Mouse (Mus musculus) limb, embryonic 14.5 days (tissue): ENCODE measurements around the gene Crybb1. TPM values are rescaled to one million over a fixed set of nuclear protein-coding genes. Genes with fewer than 3 reads are reported as not detected.

Experiments used
- ATAC-seq: fragments of 200-750 bp; cut with Nextera tagmentation; 2 replicates; pipeline ENCODE4 v1.8.0; 2017; ENCODE audit warnings: low read depth, moderate number of reproducible peaks, moderate TSS enrichment; ENCODE audit not compliant: low FRiP score
- DNase-seq: peaks from one replicate; pipeline ENCODE4 v3.0.0-alpha.2; 2015; ENCODE audit warnings: low spot score
- H3K27ac ChIP-seq: fragments of 300-500 bp; sonication (generic); replicated peaks from 2 replicates; pipeline ENCODE4 v1.5.1; 2014; ENCODE audit warnings: low read depth, mild to moderate bottlenecking, low read length, moderate library complexity, mixed read lengths
- H3K27me3 ChIP-seq: fragments of 300-500 bp; sonication (generic); 2 replicates; pipeline ENCODE4 v1.6.1; 2014; ENCODE audit warnings: low read length, mixed read lengths; ENCODE audit not compliant: control insufficient read depth, insufficient read depth
- H3K36me3 ChIP-seq: fragments of 300-500 bp; sonication (generic); 2 replicates; pipeline ENCODE4 v1.6.1; 2014; ENCODE audit warnings: mild to moderate bottlenecking, low read length, moderate library complexity, mixed read lengths; ENCODE audit not compliant: control insufficient read depth, insufficient read depth
- H3K4me1 ChIP-seq: fragments of 300-500 bp; sonication (generic); 2 replicates; pipeline ENCODE4 v1.6.1; 2014; ENCODE audit warnings: antibody characterized with exemption, low read length, mixed read lengths; ENCODE audit not compliant: control insufficient read depth, insufficient read depth
- H3K4me2 ChIP-seq: fragments of 300-500 bp; sonication (generic); replicated peaks from 2 replicates; pipeline ENCODE4 v1.6.1; 2014; ENCODE audit warnings: low read depth, mild to moderate bottlenecking, low read length, moderate library complexity; ENCODE audit not compliant: severe bottlenecking
- H3K4me3 ChIP-seq: fragments of 300-500 bp; sonication (generic); replicated peaks from 2 replicates; pipeline ENCODE4 v1.5.1; 2014; ENCODE audit warnings: low read length
- H3K9ac ChIP-seq: fragments of 300-500 bp; sonication (generic); 2 replicates; pipeline ENCODE4 v1.6.1; 2014; ENCODE audit warnings: mild to moderate bottlenecking, low read depth, low read length, moderate library complexity; ENCODE audit not compliant: severe bottlenecking
- H3K9me3 ChIP-seq: fragments of 300-500 bp; sonication (generic); 2 replicates; pipeline ENCODE4 v1.6.1; 2016; ENCODE audit warnings: low read length; ENCODE audit not compliant: control insufficient read depth
- POLR2A ChIP-seq: fragments of 200-500 bp; IDR thresholded peaks from 2 replicates; pipeline ENCODE4 v1.8.0; 2012; ENCODE audit warnings: inconsistent platforms, mild to moderate bottlenecking, moderate library complexity, borderline replicate concordance; ENCODE audit not compliant: insufficient read depth, insufficient read length; ENCODE audit errors: extremely low read depth
- WGBS: fragments of 180-500 bp; shearing (Covaris S2); extraction: QIAGEN DNeasy Blood & Tissue Kit; methylation state at CpG from one replicate; pipeline ENCODE4 v1.1.7; 2014; 5-methylcytosine and 5-hydroxymethylcytosine counted together
- polyA plus RNA-seq, 2 experiments: library from polyadenylated mRNA; depleted of rRNA in 1 of 2; stranded (reverse) in 1 of 2; unstranded in 1 of 2; fragments of >200 nt; fragmentation: Nextera tagmentation in 1 of 2; extraction: Ambion mirVana in 1 of 2; gene quantifications; 2 replicates each; pipeline versions ENCODE4 v1.2.1 to v1.2.3; 2012 to 2014

Gene Crybb1
- polyA plus RNA-seq, 2 experiments: 0.54 to 1.9 TPM

DNA sequence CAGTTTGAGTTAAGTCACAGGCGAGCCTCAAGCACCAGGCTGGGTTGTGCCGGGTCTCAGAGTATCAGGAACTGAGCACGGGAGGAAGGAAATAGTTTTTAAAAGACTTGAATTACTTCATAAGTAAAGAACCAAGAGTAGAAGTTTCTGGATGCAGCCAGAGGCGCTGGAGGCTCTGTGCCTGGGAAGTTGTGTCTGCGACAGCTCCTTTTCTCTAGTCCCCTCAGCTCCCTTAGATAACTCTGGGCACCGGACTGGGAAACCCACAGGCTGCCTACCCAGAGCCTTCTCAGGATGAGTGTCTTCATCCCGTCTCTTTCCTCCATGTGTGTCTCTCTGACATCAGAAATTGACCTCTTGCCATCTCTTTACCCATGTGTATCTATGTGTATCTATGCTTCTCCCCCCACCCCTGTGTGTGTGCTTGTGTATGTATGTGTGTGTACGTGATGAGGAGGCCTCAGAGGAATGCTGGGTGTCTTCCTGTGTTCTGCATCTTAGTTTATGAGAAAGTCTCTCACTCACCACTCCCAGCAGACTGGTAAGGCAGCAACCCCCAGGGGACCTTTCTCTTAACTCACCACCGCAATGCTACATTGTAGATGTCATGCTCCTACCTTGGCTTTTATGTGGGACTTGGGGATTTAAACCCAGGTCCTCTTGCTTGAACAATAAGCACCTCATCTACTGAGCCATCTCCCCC is 27.3 kb downstream of the Crybb1 start:
- no peaks in the 10 kb centered on the region for H3K27me3 ChIP-seq
- H3K9me3 ChIP-seq: no peaks in the 10 kb centered on the region
- H3K4me1 ChIP-seq: peaks cover 2% of the 10 kb centered on the region; the same call in 1 of the 2 replicates
- H3K36me3 ChIP-seq: no peaks in the 10 kb centered on the region; the same call in 1 of the 2 replicates
- ATAC-seq (no peak), DNase-seq (no peak)
- no peak overlapping the region for H3K4me2 ChIP-seq
- no peak overlapping the region for H3K4me3 ChIP-seq
- 74% methylated on average over 9 of the region's 9 CpGs for WGBS
- H3K27ac ChIP-seq: no peak overlapping the region
- no peak overlapping the region for H3K9ac ChIP-seq
- no peak for TF ChIP-seq POLR2A

DNA sequence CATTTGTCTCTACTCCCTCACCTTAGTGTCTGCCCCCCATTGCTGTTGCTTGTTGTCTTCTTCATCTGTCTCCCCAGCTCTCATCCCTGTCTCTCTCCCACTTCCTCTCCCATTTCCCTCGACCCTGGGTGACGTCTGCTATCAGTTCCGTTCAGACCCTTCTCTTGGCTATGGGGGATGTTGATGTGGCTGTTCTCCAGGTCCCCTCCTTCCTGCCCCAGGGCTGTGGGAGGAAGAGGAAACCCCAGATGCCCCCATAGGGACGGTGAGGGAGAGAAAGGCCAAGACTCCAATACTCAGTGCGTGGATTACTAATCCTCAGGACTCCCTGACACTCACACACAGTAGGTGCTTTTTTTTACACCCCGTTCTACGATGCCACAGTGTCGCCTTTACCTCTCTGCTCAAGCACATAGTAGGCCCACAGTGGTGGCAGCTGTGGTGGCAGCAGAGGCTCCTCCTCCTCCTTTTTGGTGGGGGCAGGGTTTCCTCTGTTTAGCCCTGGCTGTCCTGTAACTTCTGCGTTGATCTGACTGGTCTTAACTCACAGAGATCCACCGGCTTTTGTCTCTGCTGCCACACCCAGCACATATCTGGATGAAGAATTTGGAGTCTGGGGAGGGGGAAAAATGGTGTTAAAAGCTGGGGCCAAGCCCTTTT is 28.1 kb downstream of the Crybb1 start:
- WGBS: 69% methylated on average over 10 of the region's 10 CpGs
- H3K9ac ChIP-seq: no peak overlapping the region
- no peak for DNase-seq
- no peaks in the 10 kb centered on the region; the same call in 1 of the 2 replicates for H3K36me3 ChIP-seq
- no peaks in the 10 kb centered on the region; the same call in 1 of the 2 replicates for H3K4me1 ChIP-seq
- H3K27ac ChIP-seq: no peak overlapping the region
- TF ChIP-seq POLR2A: no peak
- no peak for ATAC-seq
- no peaks in the 10 kb centered on the region for H3K9me3 ChIP-seq
- H3K27me3 ChIP-seq: no peaks in the 10 kb centered on the region
- H3K4me3 ChIP-seq: no peak overlapping the region
- no peak overlapping the region for H3K4me2 ChIP-seq

DNA sequence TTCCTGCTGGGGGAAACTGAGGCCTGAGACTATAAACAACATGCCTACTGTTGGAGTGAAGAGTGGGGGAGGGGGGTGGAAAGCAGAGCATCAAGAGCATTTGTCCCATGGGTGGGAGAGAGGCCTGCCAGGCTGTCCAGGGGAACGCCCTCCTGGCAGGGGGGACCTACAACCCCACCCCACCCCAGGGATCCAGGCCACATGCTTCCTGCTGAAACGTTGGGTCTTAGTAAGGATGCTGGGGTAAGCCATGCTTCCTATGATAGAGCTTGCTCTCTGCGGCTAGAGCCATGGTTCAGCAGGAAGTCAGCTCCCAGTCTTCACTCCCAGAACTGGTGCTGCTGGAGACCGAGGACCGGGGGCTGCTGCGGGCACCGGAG is 28.6 kb downstream of the Crybb1 start:
- ATAC-seq (no peak), DNase-seq (no peak)
- no peak overlapping the region for H3K4me3 ChIP-seq
- H3K27me3 ChIP-seq: no peaks in the 10 kb centered on the region
- no peak overlapping the region for H3K9ac ChIP-seq
- TF ChIP-seq POLR2A: no peak
- no peaks in the 10 kb centered on the region; the same call in 1 of the 2 replicates for H3K4me1 ChIP-seq
- H3K27ac ChIP-seq: no peak overlapping the region
- no peaks in the 10 kb centered on the region for H3K9me3 ChIP-seq
- H3K36me3 ChIP-seq: no peaks in the 10 kb centered on the region; the same call in 1 of the 2 replicates
- 76% methylated on average over 7 of the region's 7 CpGs for whole genome bisulfite sequencing
- no peak overlapping the region for H3K4me2 ChIP-seq

DNA sequence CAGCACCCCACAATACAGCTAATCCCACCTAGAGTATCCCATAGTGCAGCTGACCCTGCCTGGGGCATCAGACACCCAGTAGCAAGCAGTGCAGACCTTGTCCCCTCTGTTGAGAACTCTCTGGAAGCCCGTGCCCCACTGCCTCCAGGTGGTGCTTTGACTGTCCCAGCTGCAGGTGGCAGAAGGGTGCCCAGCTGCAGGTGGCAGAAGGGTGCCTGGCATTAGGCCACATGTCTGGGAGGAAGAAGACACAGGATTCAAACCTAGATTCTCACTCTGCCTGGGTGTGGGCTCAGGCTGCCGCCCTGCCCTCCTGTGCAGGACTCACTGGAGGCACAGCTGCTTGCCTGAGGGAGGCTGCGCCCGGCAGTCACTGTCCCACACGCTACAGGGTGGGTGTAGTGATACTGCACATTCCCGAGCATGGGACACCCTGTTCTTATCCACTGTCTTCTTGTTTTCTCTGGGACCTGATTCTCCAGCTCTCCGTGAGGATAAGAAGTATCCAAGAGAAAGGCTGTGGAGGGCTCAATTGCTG is 30.0 kb downstream of the Crybb1 start:
- H3K9ac ChIP-seq: no peak overlapping the region
- peaks cover 5% of the 10 kb centered on the region; the same call in 1 of the 2 replicates for H3K4me1 ChIP-seq
- no peak overlapping the region for H3K4me2 ChIP-seq
- TF ChIP-seq POLR2A: no peak
- no peaks in the 10 kb centered on the region for H3K36me3 ChIP-seq
- 91% methylated on average over 7 of the region's 7 CpGs for WGBS
- no peaks in the 10 kb centered on the region for H3K27me3 ChIP-seq
- H3K4me3 ChIP-seq: no peak overlapping the region
- no peak for DNase-seq
- H3K27ac ChIP-seq: no peak overlapping the region
- ATAC-seq: no peak
- no peaks in the 10 kb centered on the region for H3K9me3 ChIP-seq

DNA sequence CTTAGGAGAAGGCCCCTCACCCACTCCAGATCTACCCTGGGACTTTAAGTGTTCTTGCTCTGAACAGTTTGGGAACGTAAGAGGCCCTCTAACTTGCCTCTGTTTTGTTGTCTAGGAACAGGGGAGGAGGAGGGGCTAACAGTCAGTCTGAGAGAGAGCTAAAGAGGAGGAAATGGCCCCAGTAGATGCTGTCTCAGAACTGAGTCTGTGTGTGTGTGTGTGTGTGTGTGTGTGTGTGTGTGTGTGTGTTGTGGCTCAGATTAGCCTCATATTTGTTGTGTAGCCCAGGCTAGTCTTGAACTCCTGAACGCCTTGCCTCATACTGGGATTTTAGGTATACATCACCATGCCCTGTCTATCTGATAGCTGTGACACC is 31.0 kb downstream of the Crybb1 start:
- DNase-seq (no peak), ATAC-seq (no peak)
- Histone ChIP-seq H3K4me3 (no peak overlapping the region), H3K27ac (no peak overlapping the region), H3K9ac (no peak overlapping the region), H3K4me1 (peaks cover 5% of the 10 kb centered on the region; the same call in 1 of the 2 replicates), H3K36me3 (no peaks in the 10 kb centered on the region), H3K27me3 (no peaks in the 10 kb centered on the region), H3K4me2 (no peak overlapping the region), H3K9me3 (no peaks in the 10 kb centered on the region)
- 84% methylated on average over 2 of the region's 2 CpGs for WGBS
- TF ChIP-seq POLR2A: no peak
